Mouse (Mus musculus): ENCODE measurements at regions not wholly inside any gene's neighbourhood (a gene's known extent, or its start where the extent isn't known, plus 50 kb on each side); places are given as distances from the start of the nearest gene placed in this dataset.

DNA sequence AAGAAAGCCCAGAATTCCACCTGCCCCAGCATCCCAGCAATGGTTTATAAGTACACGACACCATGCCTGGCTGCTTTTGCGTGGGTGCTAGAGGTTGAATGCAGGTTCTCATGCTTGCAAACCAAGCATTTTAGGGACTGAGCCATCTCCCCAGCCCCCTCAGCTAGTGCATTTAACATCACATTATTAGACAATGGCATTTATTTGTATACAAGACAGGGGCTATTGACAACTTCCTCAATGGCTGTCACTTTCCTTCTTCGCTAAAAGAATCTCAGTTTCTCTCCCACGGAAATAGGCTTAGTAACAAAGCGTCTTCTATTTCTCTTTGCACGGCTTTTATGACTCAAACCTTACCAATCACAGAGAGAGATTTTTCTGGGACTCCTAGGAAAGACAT is 141.7 kb upstream of the Lrfn2 start:
- peaks cover 17% of the 10 kb centered on the region for H3K4me1 ChIP-seq
- no peak overlapping the region for H3K4me3 ChIP-seq (replicated peaks)
- H3K4me2 ChIP-seq, result no peak overlapping the region
- H3K27me3 ChIP-seq (replicated peaks), result no peaks in the 10 kb centered on the region
- peak overlapping the region; percentile 18; the same call in 1 of the 2 replicates for H3K27ac ChIP-seq (replicated peaks)
- no peaks in the 10 kb centered on the region for H3K36me3 ChIP-seq
- no peaks in the 10 kb centered on the region for H3K9me3 ChIP-seq (replicated peaks)
- no peak for ATAC-seq (ENCODE audit: low FRiP score)
- H3K9ac ChIP-seq (replicated peaks), result no peak overlapping the region
- WGBS, result 51% methylated on average over 6 of the region's 6 CpGs

DNA sequence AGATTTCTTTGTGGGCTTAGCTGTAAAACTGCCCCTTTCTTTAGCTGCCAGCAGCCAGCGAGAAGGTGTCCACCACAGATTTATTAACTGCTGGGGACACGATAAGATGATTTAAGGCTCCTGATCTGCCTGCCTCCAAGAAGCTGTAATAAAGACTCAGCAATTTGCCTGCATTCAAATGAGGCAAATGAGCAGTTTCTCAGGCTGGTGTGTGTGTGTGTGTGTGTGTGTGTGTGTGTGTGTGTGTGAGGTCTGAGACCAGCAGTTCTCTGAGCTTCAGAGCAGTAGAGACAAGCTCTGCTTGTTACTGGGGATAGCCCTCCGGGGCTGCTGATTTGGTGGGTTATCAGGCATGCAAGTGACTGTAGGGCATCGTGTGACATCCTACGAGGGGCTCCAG is 139.2 kb upstream of the Lrfn2 start:
- WGBS, result 27% methylated on average over 5 of the region's 5 CpGs
- Histone ChIP-seq H3K27me3 (replicated peaks) (no peaks in the 10 kb centered on the region), H3K4me1 (peaks cover 17% of the 10 kb centered on the region), H3K36me3 (no peaks in the 10 kb centered on the region), H3K9ac (replicated peaks) (no peak overlapping the region), H3K9me3 (replicated peaks) (no peaks in the 10 kb centered on the region), H3K4me2 (no peak overlapping the region), H3K27ac (replicated peaks) (peak overlapping the region; percentile 15), H3K4me3 (replicated peaks) (no peak overlapping the region)
- peak; percentile 55; the same call in 1 of the 2 replicates for ATAC-seq (ENCODE audit: low FRiP score)

DNA sequence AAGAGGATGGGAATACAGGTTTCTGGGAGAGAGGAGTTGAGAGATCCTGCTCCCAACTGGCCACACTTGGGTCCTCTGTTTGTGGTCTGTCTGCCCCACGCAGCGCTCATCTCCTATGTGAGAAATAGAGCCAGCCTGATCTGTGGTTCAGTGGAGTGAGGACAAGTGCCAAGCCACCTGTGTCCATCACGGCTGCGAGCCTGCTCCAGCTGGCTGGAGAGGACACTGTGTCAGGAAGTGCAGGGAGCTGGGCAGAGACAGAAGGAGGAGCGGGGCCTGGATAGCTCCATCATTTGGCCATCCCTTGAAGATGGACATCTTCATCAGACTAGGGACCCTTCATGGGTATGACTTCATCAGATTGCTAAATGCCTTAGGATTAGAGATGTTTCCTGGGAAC is 136.4 kb upstream of the Lrfn2 start:
- no peak for ATAC-seq (ENCODE audit: low FRiP score)
- H3K9me3 ChIP-seq (replicated peaks), result no peaks in the 10 kb centered on the region

DNA sequence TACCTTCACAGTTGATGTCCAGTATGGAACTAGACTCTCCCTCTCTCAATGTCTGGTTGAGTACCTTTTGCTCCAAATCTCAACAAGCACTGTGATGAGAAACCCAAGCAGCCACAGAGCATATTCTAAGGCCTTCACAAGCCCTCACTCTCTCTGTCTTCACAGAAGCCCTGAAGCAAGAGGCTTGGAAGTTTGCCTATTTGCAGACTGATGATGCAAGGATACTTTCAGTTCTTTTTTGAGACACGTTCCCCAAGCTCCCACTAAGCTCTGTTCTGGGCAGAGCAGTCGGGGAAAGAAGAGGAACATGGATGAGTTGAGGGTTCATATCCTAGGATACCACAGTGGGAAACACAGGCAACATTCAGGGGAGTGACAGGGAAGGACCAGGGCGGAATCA is 134.0 kb upstream of the Lrfn2 start:
- no peak overlapping the region for H3K4me3 ChIP-seq (replicated peaks)
- ATAC-seq (ENCODE audit: low FRiP score), result no peak
- H3K27ac ChIP-seq (replicated peaks), result no peak overlapping the region
- peaks cover 4% of the 10 kb centered on the region for H3K4me1 ChIP-seq
- no peaks in the 10 kb centered on the region for H3K9me3 ChIP-seq (replicated peaks)
- H3K4me2 ChIP-seq, result no peak overlapping the region
- H3K36me3 ChIP-seq, result no peaks in the 10 kb centered on the region
- 81% methylated on average over 3 of the region's 3 CpGs for WGBS
- no peaks in the 10 kb centered on the region for H3K27me3 ChIP-seq (replicated peaks)
- H3K9ac ChIP-seq (replicated peaks), result no peak overlapping the region

More for the DNA sequence above, 136.4 kb upstream of the Lrfn2 start:
- Histone ChIP-seq H3K9ac (replicated peaks) (no peak overlapping the region), H3K36me3 (no peaks in the 10 kb centered on the region), H3K27me3 (replicated peaks) (no peaks in the 10 kb centered on the region), H3K4me3 (replicated peaks) (no peak overlapping the region), H3K4me1 (peaks cover 14% of the 10 kb centered on the region), H3K27ac (replicated peaks) (no peak overlapping the region), H3K4me2 (no peak overlapping the region)
- 82% methylated on average over 5 of the region's 5 CpGs for WGBS

DNA sequence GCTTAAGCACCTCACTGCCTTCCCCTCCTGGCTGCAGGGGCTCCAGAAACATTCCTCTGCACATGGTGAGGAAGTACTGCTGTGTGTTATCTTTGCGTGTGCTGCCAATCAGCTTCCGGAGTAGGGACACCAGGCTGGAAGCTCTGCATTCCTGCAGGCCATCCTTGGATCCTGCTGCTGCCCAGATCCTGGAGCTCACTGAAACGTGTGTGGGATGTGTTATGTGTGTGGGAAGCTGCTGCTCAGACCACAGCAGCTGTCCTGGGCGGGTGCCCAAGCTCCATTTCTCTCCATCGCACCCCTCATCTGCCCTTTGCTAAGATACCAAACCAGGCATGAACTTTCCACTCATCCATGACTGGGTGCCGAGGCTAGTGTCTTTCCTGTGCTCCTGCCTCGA is 129.5 kb upstream of the Lrfn2 start:
- Histone ChIP-seq H3K4me3 (replicated peaks) (no peak overlapping the region), H3K9ac (replicated peaks) (no peak overlapping the region), H3K4me1 (no peaks in the 10 kb centered on the region), H3K36me3 (no peaks in the 10 kb centered on the region), H3K4me2 (no peak overlapping the region), H3K9me3 (replicated peaks) (no peaks in the 10 kb centered on the region), H3K27ac (replicated peaks) (no peak overlapping the region), H3K27me3 (replicated peaks) (no peaks in the 10 kb centered on the region)
- WGBS, result 68% methylated on average over 7 of the region's 7 CpGs
- no peak for ATAC-seq (ENCODE audit: low FRiP score)

DNA sequence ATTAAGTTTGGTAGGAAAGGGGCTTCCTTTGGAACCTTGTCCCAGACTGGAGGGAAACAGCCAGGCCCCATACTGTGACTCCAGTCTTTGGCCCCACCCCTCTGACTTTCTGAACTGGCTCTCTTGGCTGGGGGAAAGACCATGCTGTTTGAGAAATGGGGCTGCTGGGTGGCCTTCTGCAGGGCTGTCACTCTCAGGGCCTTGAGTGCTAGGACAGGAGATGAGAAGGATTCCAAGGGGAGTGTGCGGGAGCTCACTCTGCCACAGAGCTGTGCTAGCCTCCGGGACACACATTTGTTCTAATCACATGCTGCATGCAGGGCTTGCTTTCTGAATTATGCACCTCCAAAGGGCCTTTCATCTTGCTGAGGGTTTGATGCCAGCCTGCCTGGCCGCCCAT is 124.3 kb upstream of the Lrfn2 start:
- H3K36me3 ChIP-seq, result no peaks in the 10 kb centered on the region
- no peak overlapping the region for H3K9ac ChIP-seq (replicated peaks)
- 74% methylated on average over 3 of the region's 3 CpGs for WGBS
- no peaks in the 10 kb centered on the region for H3K9me3 ChIP-seq (replicated peaks)
- peaks cover 14% of the 10 kb centered on the region for H3K4me1 ChIP-seq
- no peak overlapping the region for H3K4me3 ChIP-seq (replicated peaks)
- ATAC-seq (ENCODE audit: low FRiP score), result no peak
- no peaks in the 10 kb centered on the region for H3K27me3 ChIP-seq (replicated peaks)
- 0 out of 2 replicates have a peak overlapping the region, but pooled peaks have one; percentile 33 for H3K27ac ChIP-seq (replicated peaks)
- no peak overlapping the region for H3K4me2 ChIP-seq

DNA sequence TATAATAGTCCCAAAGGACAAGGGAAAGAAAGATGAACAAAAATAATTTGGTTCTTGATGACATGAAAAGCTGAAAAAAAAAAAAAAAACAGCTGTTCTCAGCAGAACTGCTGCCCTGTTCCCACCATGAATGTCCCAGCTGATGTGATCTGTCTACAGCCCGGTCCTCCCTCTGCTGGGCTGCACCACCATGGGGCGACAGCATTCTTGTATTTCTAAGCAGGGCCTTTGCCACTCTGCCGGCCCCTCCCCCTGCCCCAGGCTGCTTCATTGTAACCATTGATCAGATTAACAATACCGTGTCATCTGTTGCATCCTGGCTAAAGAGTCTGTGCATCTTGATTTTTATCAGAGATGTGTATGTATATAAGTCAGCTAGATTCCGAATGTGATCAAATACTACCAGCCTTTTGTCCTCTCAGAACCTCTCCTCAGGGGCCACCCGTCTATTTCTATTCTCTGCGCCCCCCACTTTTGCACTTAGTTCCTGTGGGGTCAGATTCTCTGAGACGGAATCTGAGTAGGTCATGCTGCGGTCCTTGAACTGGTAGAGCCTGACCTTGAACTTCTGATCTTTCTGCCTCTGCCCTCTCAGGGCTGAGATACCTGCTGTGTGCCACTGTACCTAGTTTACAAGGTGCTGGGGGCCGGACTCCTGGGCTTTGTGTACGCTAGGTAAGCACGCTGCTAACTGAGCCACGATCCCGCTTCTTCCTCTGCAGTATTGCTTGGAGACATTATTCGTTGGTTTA is 117.2 kb upstream of the Lrfn2 start:
- 46% methylated on average over 15 of the region's 15 CpGs for whole genome bisulfite sequencing
- ATAC-seq (ENCODE audit: low FRiP score), result no peak

DNA sequence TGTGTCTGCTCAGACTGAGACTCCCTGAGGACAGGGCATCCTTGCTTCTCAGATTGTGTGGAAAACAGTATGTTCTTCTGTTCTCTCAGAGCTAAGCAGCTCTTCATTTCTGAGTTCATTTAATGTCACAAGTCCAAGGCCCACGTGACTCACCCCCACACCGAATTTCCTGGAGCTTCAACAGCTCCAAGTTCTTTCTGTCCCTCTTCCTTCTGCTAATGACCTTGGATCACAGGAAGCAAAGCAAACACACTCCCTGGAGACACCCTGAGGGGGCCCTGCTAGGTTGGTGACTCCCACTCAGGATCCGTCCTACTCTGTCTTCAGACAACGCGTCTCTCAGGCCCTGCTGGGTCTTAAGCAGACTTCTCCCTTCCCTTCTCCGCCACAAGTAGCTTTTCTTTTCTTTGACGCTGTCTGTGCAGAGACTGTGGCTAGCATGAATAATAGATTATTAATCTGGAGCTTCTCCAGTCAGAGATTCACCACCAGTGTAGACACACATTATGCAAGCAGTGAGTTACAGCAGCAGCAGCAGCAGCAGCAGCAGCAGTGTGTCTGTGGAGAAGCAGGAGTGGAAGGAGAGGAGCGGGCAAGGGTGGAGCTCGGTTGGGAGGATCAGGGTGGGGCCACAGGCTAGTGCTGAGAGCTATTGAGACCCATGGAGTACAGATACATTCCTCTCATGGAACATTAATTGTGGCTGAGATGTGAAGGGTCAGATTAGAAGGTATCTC is 115.4 kb upstream of the Lrfn2 start:
- H3K27ac ChIP-seq (replicated peaks), result 0 out of 2 replicates have a peak overlapping the region, but pooled peaks have one; percentile 0
- H3K36me3 ChIP-seq, result no peaks in the 10 kb centered on the region
- no peak overlapping the region for H3K4me3 ChIP-seq (replicated peaks)
- 62% methylated on average over 9 of the region's 9 CpGs for WGBS
- H3K4me2 ChIP-seq, result no peak overlapping the region
- ATAC-seq (ENCODE audit: low FRiP score), result no peak
- H3K4me1 ChIP-seq, result peaks cover 33% of the 10 kb centered on the region
- H3K9me3 ChIP-seq (replicated peaks), result no peaks in the 10 kb centered on the region
- H3K9ac ChIP-seq (replicated peaks), result no peak overlapping the region
- H3K27me3 ChIP-seq (replicated peaks), result no peaks in the 10 kb centered on the region

More for the DNA sequence above, 117.2 kb upstream of the Lrfn2 start:
- H3K4me2 ChIP-seq, result no peak overlapping the region
- peaks cover 31% of the 10 kb centered on the region for H3K4me1 ChIP-seq
- no peak overlapping the region for H3K9ac ChIP-seq (replicated peaks)
- no peak overlapping the region for H3K4me3 ChIP-seq (replicated peaks)
- no peaks in the 10 kb centered on the region for H3K36me3 ChIP-seq
- no peaks in the 10 kb centered on the region for H3K9me3 ChIP-seq (replicated peaks)
- H3K27ac ChIP-seq (replicated peaks), result no peak overlapping the region
- H3K27me3 ChIP-seq (replicated peaks), result no peaks in the 10 kb centered on the region

DNA sequence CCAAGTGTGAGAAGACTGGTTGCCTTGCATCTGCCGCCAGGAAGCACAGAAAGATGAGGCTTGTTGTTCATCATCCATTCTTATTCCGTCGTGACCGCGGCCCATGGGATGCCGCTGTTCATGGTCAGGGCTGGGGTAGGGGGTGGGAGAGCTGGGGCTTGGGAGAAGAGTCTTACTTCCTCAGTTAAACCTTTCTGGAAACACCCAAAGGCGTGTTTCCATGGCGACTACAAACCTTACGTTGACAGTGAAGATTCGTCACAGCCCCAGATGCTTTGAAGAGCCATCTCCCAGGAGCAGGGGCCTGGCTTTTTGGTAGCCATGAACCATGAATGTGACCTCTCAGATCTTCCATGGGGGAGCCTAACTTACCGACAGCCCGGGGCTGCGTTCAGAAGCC is 114.6 kb upstream of the Lrfn2 start:
- no peak overlapping the region for H3K9ac ChIP-seq (replicated peaks)
- H3K4me3 ChIP-seq (replicated peaks), result no peak overlapping the region
- 62% methylated on average over 13 of the region's 13 CpGs for WGBS
- H3K27ac ChIP-seq (replicated peaks), result no peak overlapping the region
- no peak for ATAC-seq (ENCODE audit: low FRiP score)
- H3K36me3 ChIP-seq, result no peaks in the 10 kb centered on the region
- H3K9me3 ChIP-seq (replicated peaks), result no peaks in the 10 kb centered on the region
- no peak overlapping the region for H3K4me2 ChIP-seq
- no peaks in the 10 kb centered on the region for H3K27me3 ChIP-seq (replicated peaks)
- peaks cover 28% of the 10 kb centered on the region for H3K4me1 ChIP-seq

DNA sequence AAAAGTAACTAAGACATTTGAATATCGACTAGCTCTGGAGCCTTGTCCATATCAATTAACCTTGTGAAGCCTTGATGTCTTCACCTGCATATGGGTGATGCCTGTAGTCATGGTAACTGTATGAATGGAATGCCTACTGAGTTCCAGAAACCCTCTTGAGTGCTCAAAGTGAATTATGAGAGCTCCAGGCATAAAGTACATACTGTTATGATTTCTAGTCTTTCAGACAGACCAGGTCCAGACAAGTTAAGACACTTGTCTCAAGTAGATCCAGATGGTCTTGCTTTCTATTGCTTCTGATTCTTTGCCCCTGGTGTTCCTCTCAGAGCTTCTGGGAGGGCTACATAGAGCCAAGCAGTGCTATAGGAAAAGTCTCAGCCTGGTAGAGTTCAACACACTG is 112.5 kb upstream of the Lrfn2 start:
- Histone ChIP-seq H3K4me2 (no peak overlapping the region), H3K4me3 (replicated peaks) (no peak overlapping the region), H3K27me3 (replicated peaks) (no peaks in the 10 kb centered on the region), H3K9me3 (replicated peaks) (no peaks in the 10 kb centered on the region), H3K9ac (replicated peaks) (no peak overlapping the region), H3K27ac (replicated peaks) (no peak overlapping the region), H3K4me1 (peaks cover 33% of the 10 kb centered on the region), H3K36me3 (no peaks in the 10 kb centered on the region)
- WGBS, result 81% methylated on average over 1 of the region's 1 CpGs
- no peak for ATAC-seq (ENCODE audit: low FRiP score)

DNA sequence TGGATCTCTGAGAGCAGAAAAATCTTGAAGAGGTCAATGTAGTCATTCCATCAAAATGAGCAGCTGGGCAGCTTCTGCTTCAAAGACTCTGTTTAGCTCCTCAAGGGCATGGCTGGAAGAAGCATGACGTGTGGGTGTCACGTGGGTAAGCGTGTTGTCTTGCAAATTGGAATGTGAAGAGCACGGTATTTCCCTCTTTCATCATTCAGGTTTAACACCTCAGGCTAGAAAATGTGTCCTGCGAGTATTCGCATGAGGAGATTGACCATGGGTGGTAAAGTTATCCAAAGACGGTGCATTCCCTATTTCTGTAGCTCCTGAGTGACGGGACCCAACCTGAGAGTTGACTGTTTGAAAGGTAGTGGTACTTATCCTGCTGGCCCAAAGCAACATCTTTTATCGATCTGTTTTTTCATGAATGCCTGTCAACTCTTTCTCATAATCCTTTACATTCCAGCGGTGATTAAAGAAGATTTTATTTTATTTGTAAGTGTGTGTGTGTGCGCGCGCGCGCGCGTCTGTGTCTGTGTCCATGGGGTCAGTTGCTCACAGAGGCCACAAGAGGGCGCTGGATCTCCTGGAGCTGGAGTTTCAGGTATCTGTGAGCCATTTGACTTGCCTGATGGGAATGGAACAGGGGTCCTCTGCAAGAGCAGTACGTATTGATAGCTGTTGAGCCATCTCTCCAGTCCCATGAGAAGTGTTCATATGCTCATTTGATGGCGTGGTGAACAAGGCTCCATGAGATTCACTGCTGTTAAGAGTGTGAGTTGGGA is 109.9 kb upstream of the Lrfn2 start:
- Histone ChIP-seq H3K9me3 (replicated peaks) (no peaks in the 10 kb centered on the region), H3K4me2 (no peak overlapping the region), H3K4me1 (peaks cover 24% of the 10 kb centered on the region), H3K36me3 (no peaks in the 10 kb centered on the region), H3K4me3 (replicated peaks) (no peak overlapping the region), H3K9ac (replicated peaks) (no peak overlapping the region), H3K27ac (replicated peaks) (no peak overlapping the region), H3K27me3 (replicated peaks) (no peaks in the 10 kb centered on the region)
- 90% methylated on average over 20 of the region's 20 CpGs for WGBS
- ATAC-seq (ENCODE audit: low FRiP score), result no peak

All from neural tube, embryonic 15.5 days (tissue).